Mouse (Mus musculus) ES-E14 (cell line): Measurements from ENCODE around the gene Unc5c. TPM values are rescaled to one million over a fixed set of nuclear protein-coding genes. Genes with fewer than 3 reads are reported as not detected.

Experiments
- DNase-seq: peaks from one replicate; pipeline ENCODE4 v3.0.0-alpha.2; 2013; ENCODE audit warnings: low read depth, low spot score
- H3K27ac ChIP-seq: 2 replicates; pipeline ENCODE4 v1.5.1; 2012; ENCODE audit warnings: low read depth, mild to moderate bottlenecking, low read length, moderate library complexity, mixed read lengths; ENCODE audit not compliant: poor library complexity, insufficient read depth, severe bottlenecking
- H3K36me3 ChIP-seq: 2 replicates; pipeline ENCODE4 v1.6.1; 2012; ENCODE audit warnings: mild to moderate bottlenecking, low read length, moderate library complexity, mixed read lengths; ENCODE audit not compliant: control insufficient read depth, poor library complexity, insufficient read depth, severe bottlenecking
- H3K4me1 ChIP-seq, 2 experiments: fragments of 150-350 bp in 1 of 2; sonication (generic) in 1 of 2; 2 replicates each; pipeline ENCODE4 v1.6.1; 2012; ENCODE audit warnings: low read length in 2 of 2, mild to moderate bottlenecking in 1 of 2, mixed read lengths in 1 of 2; ENCODE audit not compliant: control insufficient read depth in 2 of 2, insufficient read depth in 2 of 2, poor library complexity in 1 of 2
- H3K4me3 ChIP-seq, 2 experiments: fragments of 150-350 bp in 1 of 2; sonication (generic) in 1 of 2; 2 replicates each; pipeline ENCODE4 v1.5.1; 2012; ENCODE audit warnings: low read length in 2 of 2, low read depth in 1 of 2, mild to moderate bottlenecking in 1 of 2, mixed read lengths in 1 of 2; ENCODE audit not compliant: insufficient read depth in 1 of 2, poor library complexity in 1 of 2, severe bottlenecking in 1 of 2
- H3K9ac ChIP-seq: 2 replicates; pipeline ENCODE4 v1.6.1; 2012; ENCODE audit warnings: low read depth, mild to moderate bottlenecking, low read length, mixed read lengths; ENCODE audit not compliant: poor library complexity, insufficient read depth, severe bottlenecking
- H3K9me3 ChIP-seq: fragments of 150-350 bp; sonication (generic); 2 replicates; pipeline ENCODE4 v1.6.1; 2012; ENCODE audit warnings: low read depth, mild to moderate bottlenecking, low read length; ENCODE audit not compliant: control insufficient read depth, insufficient read depth
- CHD2 ChIP-seq: IDR thresholded peaks from 2 replicates; pipeline ENCODE4 v1.6.1; 2014; ENCODE audit warnings: mild to moderate bottlenecking, low read depth, low read length, inconsistent platforms
- HCFC1 ChIP-seq: IDR thresholded peaks from 2 replicates; pipeline ENCODE4 v1.6.1; 2012; ENCODE audit warnings: low read length, inconsistent platforms, borderline replicate concordance; ENCODE audit not compliant: insufficient read depth
- MAFK ChIP-seq: IDR thresholded peaks from 2 replicates; pipeline ENCODE4 v1.6.1; 2014; ENCODE audit warnings: mild to moderate bottlenecking, low read depth, low read length, inconsistent platforms; ENCODE audit not compliant: insufficient read depth
- ZC3H11A ChIP-seq: IDR thresholded peaks from 2 replicates; pipeline ENCODE4 v1.6.1; 2012; ENCODE audit warnings: low read depth, mild to moderate bottlenecking, inconsistent platforms, low read length, borderline replicate concordance
- ZNF384 ChIP-seq: IDR thresholded peaks from 2 replicates; pipeline ENCODE4 v1.6.1; 2012; ENCODE audit warnings: low read depth, low read length, inconsistent platforms
- in situ Hi-C, 2 experiments: fragments of 600-800 bp; cut with MboI; formaldehyde crosslinking; loops; one replicate each; pipeline ENCODE4 v1.15.1; 2025; ENCODE audit warnings: low sequenced_read_pairs in 2 of 2, inconsistent platforms in 1 of 2; ENCODE audit not compliant: unreplicated experiment in 2 of 2
- total RNA-seq: library from RNA; depleted of rRNA; stranded (reverse); fragments of 300-350 nt; gene quantifications from 2 replicates; pipeline ENCODE4 v1.2.3, GENCODE M21; 2012

Unc5c gene
- total RNA-seq, 1 experiment = 0.67 TPM

DNA sequence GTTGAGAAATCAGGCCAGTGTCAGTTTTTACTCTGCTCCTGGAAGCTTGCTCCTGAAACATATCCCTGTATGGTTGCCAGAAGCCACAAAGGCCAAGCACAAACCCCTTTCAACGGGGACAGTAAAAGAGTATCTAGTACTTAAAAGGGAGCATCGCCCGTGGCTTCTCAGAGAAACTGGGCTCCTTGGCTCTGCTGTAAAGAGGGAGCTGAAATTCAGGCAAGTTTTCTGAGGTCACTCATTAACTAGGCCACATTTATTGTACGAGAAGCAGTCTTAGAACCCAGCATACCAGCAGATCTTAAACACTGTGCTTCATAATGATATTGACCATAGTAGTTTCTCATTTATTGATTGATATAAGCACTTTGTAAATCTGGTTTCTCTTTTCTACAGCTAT lies 317.5 kb downstream of the Unc5c start:
- in situ Hi-C loops = no loop called here
- TF ChIP-seq CHD2 = no peak
- no peak for TF ChIP-seq ZNF384
- no peak for TF ChIP-seq HCFC1
- TF ChIP-seq ZC3H11A = no peak
- TF ChIP-seq MAFK = no peak
- Histone ChIP-seq H3K4me3 (no peak overlapping the region), H3K9ac (no peak overlapping the region), H3K4me1 (no peaks in the 10 kb centered on the region; a peak in 1 of 4 replicates), H3K36me3 (no peaks in the 10 kb centered on the region), H3K27ac (no peak overlapping the region), H3K9me3 (no peaks in the 10 kb centered on the region)
- no peak for DNase-seq

GRCm38 (mm10) chr3:141791026-141791780 lies 326.2 kb downstream of the Unc5c start:
- Histone ChIP-seq H3K4me3 (no peak overlapping the region), H3K27ac (no peak overlapping the region), H3K4me1 (no peaks in the 10 kb centered on the region), H3K9me3 (no peaks in the 10 kb centered on the region), H3K9ac (no peak overlapping the region), H3K36me3 (no peaks in the 10 kb centered on the region)
- in situ Hi-C loops = no loop called here
- TF ChIP-seq CHD2 = no peak
- TF ChIP-seq MAFK = no peak
- no peak for TF ChIP-seq HCFC1
- TF ChIP-seq ZC3H11A = no peak
- no peak for DNase-seq

- Histone ChIP-seq H3K4me1 (no peaks in the 10 kb centered on the region), H3K27ac (no peak overlapping the region), H3K9me3 (no peaks in the 10 kb centered on the region), H3K9ac (no peak overlapping the region), H3K4me3 (no peak overlapping the region), H3K36me3 (no peaks in the 10 kb centered on the region)
- DNase-seq = no peak
- in situ Hi-C loops = no loop called here
- no peak for TF ChIP-seq ZNF384
- no peak for TF ChIP-seq CHD2
- no peak for TF ChIP-seq ZC3H11A
- no peak for TF ChIP-seq HCFC1
- TF ChIP-seq MAFK = no peak
These were observed 327.1 kb downstream of the Unc5c start for GRCm38 (mm10) chr3:141792106-141792505.

GRCm38 (mm10) chr3:141793755-141794154 lies 328.7 kb downstream of the Unc5c start:
- Histone ChIP-seq H3K27ac (no peak overlapping the region), H3K4me1 (no peaks in the 10 kb centered on the region), H3K4me3 (no peak overlapping the region), H3K36me3 (no peaks in the 10 kb centered on the region), H3K9me3 (no peaks in the 10 kb centered on the region), H3K9ac (no peak overlapping the region)
- DNase-seq = no peak
- TF ChIP-seq HCFC1 (no peak), ZC3H11A (no peak), ZNF384 (no peak), MAFK (no peak), CHD2 (no peak)
- in situ Hi-C loops = no loop called here

DNA sequence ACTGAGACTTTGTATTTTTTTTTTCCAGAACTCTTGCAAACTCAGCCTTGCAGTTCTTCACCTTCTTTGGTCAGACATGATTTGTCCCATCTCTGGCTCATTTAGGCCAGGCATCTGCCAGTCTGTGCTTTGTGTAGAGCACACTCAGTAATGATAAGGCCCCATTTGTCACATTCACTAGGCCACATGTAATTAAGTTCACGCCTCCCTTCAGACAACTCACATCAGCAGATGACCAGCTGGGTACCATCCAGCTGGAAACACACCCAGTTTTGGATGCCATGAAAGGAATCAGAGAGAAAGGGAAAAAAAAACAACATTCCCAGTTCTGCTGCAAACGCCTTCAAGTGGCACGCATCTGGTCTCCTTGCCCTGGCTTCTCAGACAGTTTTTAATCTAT lies 329.4 kb downstream of the Unc5c start:
- Histone ChIP-seq H3K36me3 (no peaks in the 10 kb centered on the region), H3K4me3 (no peak overlapping the region), H3K9me3 (no peaks in the 10 kb centered on the region), H3K9ac (no peak overlapping the region), H3K4me1 (no peaks in the 10 kb centered on the region), H3K27ac (no peak overlapping the region)
- in situ Hi-C loops = no loop called here
- TF ChIP-seq CHD2 (no peak), MAFK (no peak), ZNF384 (no peak), ZC3H11A (no peak), HCFC1 (no peak)
- no peak for DNase-seq
